Mouse (Mus musculus) kidney, postnatal 0 days (tissue): Measurements from ENCODE around the gene Sfxn5. TPM values are rescaled to one million over a fixed set of nuclear protein-coding genes. Genes with fewer than 3 reads are reported as not detected.
A peak's percentile ranks its signal among the peaks of the same experiment; 100 is the strongest.

Experiments
- ATAC-seq: fragments of 200-750 bp; cut with Nextera tagmentation; replicated peaks from 2 replicates; pipeline ENCODE4 v1.8.0; 2017; ENCODE audit warnings: low read depth, moderate number of reproducible peaks, moderate TSS enrichment, moderate library complexity; ENCODE audit not compliant: low FRiP score
- DNase-seq: peaks from one replicate; pipeline ENCODE4 v3.0.0-alpha.2; 2016; ENCODE audit warnings: low spot score
- H3K27ac ChIP-seq: fragments of 300-500 bp; sonication (generic); 2 replicates; pipeline ENCODE4 v1.5.1; 2014; ENCODE audit warnings: mild to moderate bottlenecking
- H3K27me3 ChIP-seq: fragments of 300-500 bp; sonication (generic); 2 replicates; pipeline ENCODE4 v1.6.1; 2014; ENCODE audit warnings: low read length, mixed read lengths; ENCODE audit not compliant: insufficient read depth
- H3K36me3 ChIP-seq: fragments of 300-500 bp; sonication (generic); 2 replicates; pipeline ENCODE4 v1.6.1; 2014; ENCODE audit warnings: low read length, mixed read lengths; ENCODE audit not compliant: insufficient read depth
- H3K4me1 ChIP-seq: fragments of 300-500 bp; sonication (generic); replicated peaks from 2 replicates; pipeline ENCODE4 v1.6.1; 2014; ENCODE audit warnings: antibody characterized with exemption, low read length, mixed read lengths; ENCODE audit not compliant: insufficient read depth
- H3K4me2 ChIP-seq: fragments of 300-500 bp; sonication (generic); 2 replicates; pipeline ENCODE4 v1.6.1; 2014; ENCODE audit warnings: mild to moderate bottlenecking, low read length, moderate library complexity, mixed read lengths
- H3K4me3 ChIP-seq: fragments of 300-500 bp; sonication (generic); replicated peaks from 2 replicates; pipeline ENCODE4 v1.5.1; 2014; ENCODE audit warnings: low read depth, low read length
- H3K9ac ChIP-seq: fragments of 300-500 bp; sonication (generic); 2 replicates; pipeline ENCODE4 v1.6.1; 2014; ENCODE audit warnings: low read depth, low read length
- H3K9me3 ChIP-seq: fragments of 300-500 bp; sonication (generic); replicated peaks from 2 replicates; pipeline ENCODE4 v1.6.1; 2016; ENCODE audit warnings: low read length, inconsistent platforms, mixed read lengths
- CTCF ChIP-seq: IDR thresholded peaks from 2 replicates; pipeline ENCODE4 v1.5.1; 2016; ENCODE audit warnings: antibody characterized with exemption, low read depth, mild to moderate bottlenecking, moderate library complexity
- WGBS: fragments of 180-500 bp; shearing (Covaris S2); extraction: QIAGEN DNeasy Blood & Tissue Kit; methylation state at CpG from one replicate; pipeline ENCODE4 v1.1.7; 2014; 5-methylcytosine and 5-hydroxymethylcytosine counted together
- polyA plus RNA-seq: library from polyadenylated mRNA; unstranded; fragments of >200 nt; fragmentation: Nextera tagmentation; extraction: Ambion mirVana; gene quantifications from 2 replicates; pipeline ENCODE4 v1.2.1, GENCODE M21; 2015

The Sfxn5 gene
- polyA plus RNA-seq, 1 experiment from 2014 or later = 15.7 TPM

GRCm38 (mm10) chr6:85356682-85357465 lies 23.7 kb upstream of the Sfxn5 start:
- no peak overlapping the region for H3K4me3 ChIP-seq
- no peak for DNase-seq
- H3K4me1 ChIP-seq = no peaks in the 10 kb centered on the region
- ATAC-seq = no peak
- no peaks in the 10 kb centered on the region for H3K9me3 ChIP-seq
- no peaks in the 10 kb centered on the region for H3K36me3 ChIP-seq
- H3K27me3 ChIP-seq = no peaks in the 10 kb centered on the region
- H3K9ac ChIP-seq = no peak overlapping the region
- H3K4me2 ChIP-seq = no peak overlapping the region
- H3K27ac ChIP-seq = peak overlapping the region; percentile 36; the same call in 1 of the 2 replicates
- no peak for TF ChIP-seq CTCF
- 57% methylated on average over 4 of the region's 4 CpGs for WGBS

- no peak overlapping the region for H3K4me2 ChIP-seq
- 98% methylated on average over 2 of the region's 2 CpGs for WGBS
- no peak for ATAC-seq
- H3K4me1 ChIP-seq = no peaks in the 10 kb centered on the region
- no peak for TF ChIP-seq CTCF
- no peaks in the 10 kb centered on the region for H3K36me3 ChIP-seq
- no peak overlapping the region for H3K4me3 ChIP-seq
- no peaks in the 10 kb centered on the region for H3K27me3 ChIP-seq
- H3K27ac ChIP-seq = no peak overlapping the region
- H3K9ac ChIP-seq = no peak overlapping the region
- DNase-seq = no peak
- H3K9me3 ChIP-seq = no peaks in the 10 kb centered on the region
Measured at GRCm38 (mm10) chr6:85355753-85356152, 22.5 kb upstream of the Sfxn5 start.

- ATAC-seq (no peak), DNase-seq (no peak)
- Histone ChIP-seq H3K4me1 (no peaks in the 10 kb centered on the region), H3K4me2 (no peak overlapping the region), H3K36me3 (no peaks in the 10 kb centered on the region), H3K4me3 (no peak overlapping the region), H3K9ac (no peak overlapping the region), H3K27me3 (no peaks in the 10 kb centered on the region), H3K9me3 (no peaks in the 10 kb centered on the region), H3K27ac (no peak overlapping the region)
- WGBS = 73% methylated on average over 6 of the region's 6 CpGs
- TF ChIP-seq CTCF = no peak
Measured at GRCm38 (mm10) chr6:85354709-85355108, 21.5 kb upstream of the Sfxn5 start.

- Histone ChIP-seq H3K36me3 (no peaks in the 10 kb centered on the region), H3K4me2 (no peak overlapping the region), H3K27ac (no peak overlapping the region), H3K4me3 (no peak overlapping the region), H3K4me1 (0 out of 2 replicates have a peak, but pooled peaks cover 5% of the 10 kb centered on the region), H3K27me3 (no peaks in the 10 kb centered on the region), H3K9me3 (no peaks in the 10 kb centered on the region), H3K9ac (no peak overlapping the region)
- DNase-seq (no peak), ATAC-seq (no peak)
- TF ChIP-seq CTCF = peak; percentile 33; the same call in 1 of the 2 replicates
- 65% methylated on average over 3 of the region's 3 CpGs for WGBS
Measured at GRCm38 (mm10) chr6:85353706-85354105, 20.5 kb upstream of the Sfxn5 start.

- H3K27me3 ChIP-seq = no peaks in the 10 kb centered on the region
- no peak overlapping the region for H3K27ac ChIP-seq
- H3K9ac ChIP-seq = no peak overlapping the region
- 0 out of 2 replicates have a peak, but pooled peaks cover 7% of the 10 kb centered on the region for H3K36me3 ChIP-seq
- H3K4me1 ChIP-seq = 0 out of 2 replicates have a peak, but pooled peaks cover 5% of the 10 kb centered on the region
- H3K4me3 ChIP-seq = no peak overlapping the region
- DNase-seq = no peak
- 92% methylated on average over 1 of the region's 1 CpGs for WGBS
- no peak for ATAC-seq
- H3K9me3 ChIP-seq = no peaks in the 10 kb centered on the region
- no peak for TF ChIP-seq CTCF
- no peak overlapping the region for H3K4me2 ChIP-seq
Measured at GRCm38 (mm10) chr6:85350157-85350556, 16.9 kb upstream of the Sfxn5 start.

- no peak for TF ChIP-seq CTCF
- DNase-seq = peak; percentile 52
Measured at GRCm38 (mm10) chr6:85349246-85349645, 16.0 kb upstream of the Sfxn5 start.

More at GRCm38 (mm10) chr6:85349246-85349645, 16.0 kb upstream of the Sfxn5 start:
- ATAC-seq = peak; percentile 88
- no peaks in the 10 kb centered on the region for H3K9me3 ChIP-seq
- WGBS = 31% methylated on average over 7 of the region's 7 CpGs
- 0 out of 2 replicates have a peak, but pooled peaks cover 7% of the 10 kb centered on the region for H3K36me3 ChIP-seq
- H3K4me2 ChIP-seq = no peak overlapping the region
- H3K27ac ChIP-seq = peak overlapping the region; percentile 42; the same call in 1 of the 2 replicates
- no peaks in the 10 kb centered on the region for H3K27me3 ChIP-seq
- no peak overlapping the region for H3K4me3 ChIP-seq
- H3K9ac ChIP-seq = no peak overlapping the region
- H3K4me1 ChIP-seq = 0 out of 2 replicates have a peak, but pooled peaks cover 5% of the 10 kb centered on the region
